Mouse (Mus musculus): ENCODE measurements around the gene Ctcf. TPM values are rescaled to one million over a fixed set of nuclear protein-coding genes. Genes with fewer than 3 reads are reported as not detected.

The Ctcf gene
- polyA plus RNA-seq, 1 experiment, result 16.7 TPM

DNA sequence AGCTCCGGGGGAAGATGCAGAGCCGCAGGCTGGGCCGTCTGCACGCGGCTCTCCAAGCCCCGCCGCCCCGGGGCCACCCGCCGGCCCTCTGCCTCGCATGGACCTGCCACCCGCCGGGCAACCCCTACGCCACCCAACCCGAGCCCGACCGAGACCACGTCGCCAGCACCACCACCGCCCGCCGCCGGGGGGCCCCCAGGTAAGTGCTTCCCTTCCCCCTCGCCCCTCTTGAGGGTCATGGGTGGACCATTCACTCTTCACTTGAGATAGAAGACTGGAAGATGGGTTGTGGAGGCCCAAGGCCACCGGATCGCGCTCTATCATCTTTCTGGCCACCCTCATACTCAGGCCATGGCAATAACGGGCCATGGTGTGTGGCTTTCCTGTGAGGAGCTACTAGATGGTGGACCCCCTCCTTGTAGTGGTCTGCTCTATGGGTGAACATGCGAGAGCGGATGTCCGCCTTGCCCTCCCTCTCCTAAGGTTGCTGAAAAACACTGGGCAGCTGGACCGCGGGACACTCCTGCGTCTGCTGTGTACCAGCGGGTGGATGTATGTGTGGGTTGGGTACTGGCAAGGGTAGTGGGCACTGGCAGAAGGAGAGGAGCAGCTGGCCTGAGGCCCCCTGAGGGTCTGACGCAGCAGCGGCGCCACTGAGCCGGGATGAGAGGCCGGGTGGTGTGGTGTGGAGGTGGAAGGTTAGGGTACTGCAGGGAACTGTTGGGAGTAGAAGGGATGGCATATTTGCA, 57.9 kb downstream of the Ctcf start:
- Histone ChIP-seq H3K27me3 (replicated peaks; ENCODE audit: control insufficient read depth, insufficient read depth, low read length) (no peaks in the 10 kb centered on the region), H3K4me3 (ENCODE audit: insufficient read depth, low read depth, low read length) (peak overlapping the region; percentile 40; the same call in 1 of the 2 replicates), H3K4me1 (ENCODE audit: control insufficient read depth, insufficient read depth, low read length) (peaks cover 3% of the 10 kb centered on the region; the same call in 1 of the 2 replicates), H3K27ac (ENCODE audit: insufficient read depth, low read depth, low read length) (no peak overlapping the region), H3K36me3 (ENCODE audit: control insufficient read depth, insufficient read depth, low read length) (no peaks in the 10 kb centered on the region; the same call in 1 of the 2 replicates)
- TF ChIP-seq CTCF (conservative IDR thresholded peaks at IDR 0.05; ENCODE audit: insufficient read depth, insufficient read length, low read depth, low read length), result no peak
- TF ChIP-seq POLR2A (IDR thresholded peaks at IDR 0.05; ENCODE audit: low read depth, low read length), result no peak
- 9% methylated on average over 38 of the region's 40 CpGs for WGBS
- DNase-seq, result no peak

DNA sequence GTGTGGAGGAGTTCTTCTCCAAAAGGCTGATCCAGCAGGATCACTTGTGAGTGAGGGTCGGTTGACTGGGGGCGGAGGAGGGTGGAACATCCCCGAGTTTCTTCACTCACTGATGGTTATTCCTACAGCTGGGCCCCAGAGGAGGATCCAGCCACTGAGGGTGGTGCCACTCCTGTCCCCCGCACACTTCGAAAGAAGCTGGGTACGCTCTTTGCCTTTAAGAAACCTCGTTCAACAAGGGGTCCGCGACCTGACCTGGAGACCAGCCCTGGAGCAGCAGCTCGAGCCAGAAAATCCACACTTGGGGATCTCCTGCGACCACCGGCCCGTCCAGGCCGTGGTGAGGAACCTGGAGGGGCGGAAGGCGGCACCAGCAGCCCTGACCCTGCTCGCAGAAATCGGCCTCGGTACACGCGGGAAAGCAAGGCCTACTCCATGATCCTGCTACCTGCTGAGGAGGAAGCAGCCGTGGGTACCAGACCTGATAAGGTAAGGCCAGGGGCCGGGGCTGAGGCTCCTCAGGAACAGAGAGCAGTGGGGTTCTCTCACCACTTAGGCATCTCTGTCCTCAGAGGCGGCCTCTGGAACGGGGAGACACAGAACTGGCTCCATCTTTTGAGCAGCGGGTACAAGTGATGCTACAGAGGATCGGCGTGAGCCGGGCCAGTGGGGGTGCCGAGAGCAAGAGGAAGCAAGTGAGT, 58.9 kb downstream of the Ctcf start:
- no peak overlapping the region for H3K27ac ChIP-seq (ENCODE audit: insufficient read depth, low read depth, low read length)
- no peak for TF ChIP-seq POLR2A (IDR thresholded peaks at IDR 0.05; ENCODE audit: low read depth, low read length)
- TF ChIP-seq CTCF (conservative IDR thresholded peaks at IDR 0.05; ENCODE audit: insufficient read depth, insufficient read length, low read depth, low read length), result no peak
- H3K36me3 ChIP-seq (ENCODE audit: control insufficient read depth, insufficient read depth, low read length), result no peaks in the 10 kb centered on the region; the same call in 1 of the 2 replicates
- DNase-seq, result no peak
- 78% methylated on average over 30 of the region's 30 CpGs for WGBS
- no peak overlapping the region for H3K4me3 ChIP-seq (ENCODE audit: insufficient read depth, low read depth, low read length)
- peaks cover 3% of the 10 kb centered on the region; the same call in 1 of the 2 replicates for H3K4me1 ChIP-seq (ENCODE audit: control insufficient read depth, insufficient read depth, low read length)
- H3K27me3 ChIP-seq (replicated peaks; ENCODE audit: control insufficient read depth, insufficient read depth, low read length), result no peaks in the 10 kb centered on the region

DNA sequence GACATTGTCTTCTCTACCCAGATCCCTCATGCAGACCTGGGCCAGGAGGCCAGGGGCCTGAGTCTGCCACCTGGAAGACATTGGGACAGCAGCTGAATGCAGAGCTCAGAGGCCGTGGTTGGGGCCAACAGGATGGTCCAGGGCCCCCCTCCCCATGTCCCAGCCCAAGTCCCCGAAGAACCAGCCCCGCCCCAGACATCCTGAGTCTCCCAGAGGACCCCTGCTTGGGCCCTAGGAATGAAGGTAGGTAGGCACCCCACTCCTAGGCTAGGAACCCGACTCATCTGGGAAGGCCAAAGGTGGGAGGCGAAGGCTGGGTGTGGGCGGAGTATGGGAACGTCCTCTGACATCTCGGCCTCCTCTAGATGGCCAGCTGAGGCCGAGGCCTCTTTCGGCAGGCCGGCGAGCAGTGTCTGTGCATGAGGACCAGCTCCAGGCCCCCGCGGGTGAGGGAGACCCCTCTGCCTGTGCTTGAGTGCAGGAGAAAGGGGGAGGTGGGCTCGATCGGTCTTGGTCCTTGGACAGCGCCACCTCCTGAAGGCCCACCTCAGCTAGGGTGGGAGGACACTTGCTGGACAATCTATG, 60.9 kb downstream of the Ctcf start:
- Histone ChIP-seq H3K27me3 (replicated peaks; ENCODE audit: control insufficient read depth, insufficient read depth, low read length) (no peaks in the 10 kb centered on the region), H3K4me1 (ENCODE audit: control insufficient read depth, insufficient read depth, low read length) (peaks cover 7% of the 10 kb centered on the region), H3K4me3 (ENCODE audit: insufficient read depth, low read depth, low read length) (no peak overlapping the region), H3K36me3 (ENCODE audit: control insufficient read depth, insufficient read depth, low read length) (no peaks in the 10 kb centered on the region; the same call in 1 of the 2 replicates), H3K27ac (ENCODE audit: insufficient read depth, low read depth, low read length) (no peak overlapping the region)
- DNase-seq, result no peak
- TF ChIP-seq CTCF (conservative IDR thresholded peaks at IDR 0.05; ENCODE audit: insufficient read depth, insufficient read length, low read depth, low read length) (no peak), POLR2A (IDR thresholded peaks at IDR 0.05; ENCODE audit: low read depth, low read length) (no peak)
- WGBS, result 91% methylated on average over 17 of the region's 17 CpGs

DNA sequence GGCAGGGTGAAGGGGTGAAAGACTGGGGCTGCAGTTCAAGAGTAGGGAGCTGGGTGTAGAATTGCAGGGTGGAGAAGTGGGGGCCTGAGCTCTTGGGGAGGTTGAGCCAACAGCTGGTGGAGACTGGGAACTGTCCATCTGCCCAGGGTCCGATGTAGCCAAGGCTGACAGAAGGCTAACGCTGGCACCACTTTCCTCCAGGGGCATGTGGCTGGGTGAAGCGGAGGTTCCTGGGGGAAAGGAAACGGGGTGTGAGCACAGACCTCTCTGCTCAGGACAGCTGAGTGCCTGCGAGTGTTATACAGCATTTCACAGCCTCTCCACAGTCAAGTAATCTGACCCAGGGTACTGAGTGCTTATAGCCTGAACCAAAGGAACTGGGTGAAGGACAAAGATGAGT, 62.4 kb downstream of the Ctcf start:
- peaks cover 7% of the 10 kb centered on the region for H3K4me1 ChIP-seq (ENCODE audit: control insufficient read depth, insufficient read depth, low read length)
- no peak overlapping the region for H3K27ac ChIP-seq (ENCODE audit: insufficient read depth, low read depth, low read length)
- WGBS, result 90% methylated on average over 5 of the region's 5 CpGs
- DNase-seq, result no peak
- no peaks in the 10 kb centered on the region for H3K27me3 ChIP-seq (replicated peaks; ENCODE audit: control insufficient read depth, insufficient read depth, low read length)
- H3K4me3 ChIP-seq (ENCODE audit: insufficient read depth, low read depth, low read length), result no peak overlapping the region
- no peaks in the 10 kb centered on the region; the same call in 1 of the 2 replicates for H3K36me3 ChIP-seq (ENCODE audit: control insufficient read depth, insufficient read depth, low read length)
- no peak for TF ChIP-seq POLR2A (IDR thresholded peaks at IDR 0.05; ENCODE audit: low read depth, low read length)
- no peak for TF ChIP-seq CTCF (conservative IDR thresholded peaks at IDR 0.05; ENCODE audit: insufficient read depth, insufficient read length, low read depth, low read length)

GRCm38 (mm10) chr8:105699488-105700215, 63.3 kb downstream of the Ctcf start:
- 87% methylated on average over 11 of the region's 11 CpGs for WGBS
- DNase-seq, result no peak
- no peak overlapping the region for H3K27ac ChIP-seq (ENCODE audit: insufficient read depth, low read depth, low read length)
- no peaks in the 10 kb centered on the region for H3K27me3 ChIP-seq (replicated peaks; ENCODE audit: control insufficient read depth, insufficient read depth, low read length)
- H3K4me3 ChIP-seq (ENCODE audit: insufficient read depth, low read depth, low read length), result no peak overlapping the region
- no peaks in the 10 kb centered on the region; the same call in 1 of the 2 replicates for H3K36me3 ChIP-seq (ENCODE audit: control insufficient read depth, insufficient read depth, low read length)
- TF ChIP-seq POLR2A (IDR thresholded peaks at IDR 0.05; ENCODE audit: low read depth, low read length), result no peak
- TF ChIP-seq CTCF (conservative IDR thresholded peaks at IDR 0.05; ENCODE audit: insufficient read depth, insufficient read length, low read depth, low read length), result no peak
- peaks cover 4% of the 10 kb centered on the region for H3K4me1 ChIP-seq (ENCODE audit: control insufficient read depth, insufficient read depth, low read length)

GRCm38 (mm10) chr8:105700566-105700965, 64.2 kb downstream of the Ctcf start:
- peak; percentile 70 for DNase-seq
- Histone ChIP-seq H3K4me3 (ENCODE audit: insufficient read depth, low read depth, low read length) (peak overlapping the region; percentile 82), H3K27ac (ENCODE audit: insufficient read depth, low read depth, low read length) (peak overlapping the region; percentile 93), H3K36me3 (ENCODE audit: control insufficient read depth, insufficient read depth, low read length) (no peaks in the 10 kb centered on the region; the same call in 1 of the 2 replicates), H3K27me3 (replicated peaks; ENCODE audit: control insufficient read depth, insufficient read depth, low read length) (no peaks in the 10 kb centered on the region), H3K4me1 (ENCODE audit: control insufficient read depth, insufficient read depth, low read length) (peaks cover 4% of the 10 kb centered on the region)
- WGBS, result 0% methylated on average over 21 of the region's 21 CpGs
- TF ChIP-seq POLR2A (IDR thresholded peaks at IDR 0.05; ENCODE audit: low read depth, low read length) (no peak), CTCF (conservative IDR thresholded peaks at IDR 0.05; ENCODE audit: insufficient read depth, insufficient read length, low read depth, low read length) (no peak)
